Mouse (Mus musculus): ENCODE data around the gene Slk.

DNA sequence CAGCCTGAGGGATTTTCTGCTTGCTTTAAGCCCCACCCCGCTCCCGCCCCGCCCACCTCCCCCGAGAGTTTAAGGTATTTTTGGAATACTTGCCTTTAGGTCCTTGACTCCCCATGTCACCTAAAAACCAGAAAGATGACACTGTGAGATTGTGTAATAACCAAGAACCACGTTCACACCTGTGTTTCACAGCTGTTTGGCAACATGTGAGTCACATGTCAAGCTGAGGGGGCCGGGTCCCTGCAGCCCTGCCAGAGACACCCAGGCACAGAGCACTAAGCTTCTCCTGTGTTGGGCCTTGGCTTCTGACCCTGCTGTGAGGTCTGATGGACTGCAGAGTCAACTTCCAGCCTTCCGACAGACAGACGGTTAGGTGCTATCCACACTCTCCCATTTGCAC lies 88.1 kb downstream of the Slk start:
- no peak for TF ChIP-seq CTCF (IDR thresholded peaks at IDR 0.05; ENCODE audit: extremely low read depth, insufficient read length, insufficient replicate concordance, low read depth, low read length)
- TF ChIP-seq POLR2A (IDR thresholded peaks at IDR 0.05; ENCODE audit: low read depth, low read length), result no peak
